Mouse (Mus musculus) stomach, embryonic 16.5 days (tissue): ENCODE data around the gene Vps26a. TPM values are rescaled to one million over a fixed set of nuclear protein-coding genes. Genes with fewer than 3 reads are reported as not detected.
A peak's percentile ranks its signal among the peaks of the same experiment; 100 is the strongest.

Source experiments
- ATAC-seq: fragments of 200-750 bp; cut with Nextera tagmentation; 2 replicates; pipeline ENCODE4 v1.8.0; 2017; ENCODE audit warnings: moderate number of reproducible peaks, moderate TSS enrichment; ENCODE audit not compliant: insufficient read depth, low FRiP score
- H3K27ac ChIP-seq: fragments of 300-500 bp; sonication (generic); 2 replicates; pipeline ENCODE4 v1.5.1; 2014; ENCODE audit warnings: low read length
- H3K27me3 ChIP-seq: fragments of 300-500 bp; sonication (generic); 2 replicates; pipeline ENCODE4 v1.6.1; 2014; ENCODE audit warnings: low read length, control low read depth, mixed read lengths; ENCODE audit not compliant: control insufficient read depth, insufficient read depth
- H3K36me3 ChIP-seq: fragments of 300-500 bp; sonication (generic); 2 replicates; pipeline ENCODE4 v1.6.1; 2014; ENCODE audit warnings: low read length; ENCODE audit not compliant: control insufficient read depth, insufficient read depth
- H3K4me1 ChIP-seq: fragments of 300-500 bp; sonication (generic); 2 replicates; pipeline ENCODE4 v1.6.1; 2014; ENCODE audit warnings: low read length, control low read depth, mixed read lengths; ENCODE audit not compliant: control insufficient read depth, insufficient read depth
- H3K4me2 ChIP-seq: fragments of 300-500 bp; sonication (generic); 2 replicates; pipeline ENCODE4 v1.6.1; 2014; ENCODE audit warnings: low read depth, low read length, mixed read lengths
- H3K4me3 ChIP-seq: fragments of 300-500 bp; sonication (generic); replicated peaks from 2 replicates; pipeline ENCODE4 v1.5.1; 2014; ENCODE audit warnings: mild to moderate bottlenecking, low read length
- H3K9ac ChIP-seq: fragments of 300-500 bp; sonication (generic); 2 replicates; pipeline ENCODE4 v1.6.1; 2014; ENCODE audit warnings: low read length
- H3K9me3 ChIP-seq: fragments of 300-500 bp; sonication (generic); replicated peaks from 2 replicates; pipeline ENCODE4 v1.6.1; 2016; ENCODE audit warnings: low read length, control low read depth; ENCODE audit not compliant: control insufficient read depth
- WGBS: fragments of 180-500 bp; shearing (Covaris S2); extraction: QIAGEN DNeasy Blood & Tissue Kit; methylation state at CpG from one replicate; pipeline ENCODE4 v1.1.7; 2014; 5-methylcytosine and 5-hydroxymethylcytosine counted together
- polyA plus RNA-seq: library from polyadenylated mRNA; unstranded; fragments of >200 nt; fragmentation: Nextera tagmentation; extraction: Ambion mirVana; gene quantifications from 2 replicates; pipeline ENCODE4 v1.2.1, GENCODE M21; 2015

Vps26a gene
- polyA plus RNA-seq, 1 experiment from 2014 or later, result 83.2 TPM

GRCm38 (mm10) chr10:62430427-62430826, 56.2 kb downstream of the Vps26a start:
- Histone ChIP-seq H3K4me3 (no peak overlapping the region), H3K36me3 (peaks cover 31% of the 10 kb centered on the region), H3K9ac (no peak overlapping the region), H3K27me3 (no peaks in the 10 kb centered on the region), H3K27ac (no peak overlapping the region), H3K4me1 (0 out of 2 replicates have a peak, but pooled peaks cover 3% of the 10 kb centered on the region), H3K4me2 (no peak overlapping the region), H3K9me3 (no peaks in the 10 kb centered on the region)
- no peak for ATAC-seq
- 86% methylated on average over 5 of the region's 5 CpGs for WGBS

GRCm38 (mm10) chr10:62425081-62425871, 61.3 kb downstream of the Vps26a start:
- 33% methylated on average over 9 of the region's 9 CpGs for WGBS
- no peak overlapping the region for H3K4me3 ChIP-seq
- H3K9me3 ChIP-seq, result no peaks in the 10 kb centered on the region
- peak overlapping the region; percentile 49 for H3K27ac ChIP-seq
- no peaks in the 10 kb centered on the region for H3K27me3 ChIP-seq
- peaks cover 18% of the 10 kb centered on the region for H3K36me3 ChIP-seq
- H3K9ac ChIP-seq, result no peak overlapping the region
- H3K4me2 ChIP-seq, result no peak overlapping the region
- peak; percentile 35 for ATAC-seq
- H3K4me1 ChIP-seq, result 0 out of 2 replicates have a peak, but pooled peaks cover 5% of the 10 kb centered on the region

GRCm38 (mm10) chr10:62422255-62422654, 64.3 kb downstream of the Vps26a start, which contains the start of gene Hkdc1:
Gene Hkdc1, minus strand, starts transcription at chr10:62422491.
- no peaks in the 10 kb centered on the region for H3K27me3 ChIP-seq
- peak within 1 kb of the TSS; percentile 23 for H3K27ac ChIP-seq
- H3K4me2 ChIP-seq, result peak within 1 kb of the TSS; percentile 31
- 37% methylated on average over 15 of the region's 15 CpGs for WGBS
- peak; percentile 63; the same call in 1 of the 2 replicates for ATAC-seq
- H3K4me1 ChIP-seq, result peaks cover 5% of the 10 kb centered on the region; the same call in 1 of the 2 replicates
- H3K36me3 ChIP-seq, result no peaks in the 10 kb centered on the region
- H3K4me3 ChIP-seq, result peak within 1 kb of the TSS; percentile 19
- H3K9me3 ChIP-seq, result no peaks in the 10 kb centered on the region
- H3K9ac ChIP-seq, result peak within 1 kb of the TSS; percentile 14

- Histone ChIP-seq H3K27ac (peak overlapping the region; percentile 39), H3K36me3 (no peaks in the 10 kb centered on the region), H3K4me2 (peak overlapping the region; percentile 31; the same call in 1 of the 2 replicates), H3K27me3 (no peaks in the 10 kb centered on the region), H3K9me3 (no peaks in the 10 kb centered on the region), H3K4me1 (peaks cover 5% of the 10 kb centered on the region; the same call in 1 of the 2 replicates), H3K4me3 (peak overlapping the region; percentile 19), H3K9ac (peak overlapping the region; percentile 43)
- ATAC-seq, result no peak
- 69% methylated on average over 3 of the region's 3 CpGs for WGBS
Measured at GRCm38 (mm10) chr10:62421127-62421526, 65.5 kb downstream of the Vps26a start.

- 44% methylated on average over 6 of the region's 6 CpGs for WGBS
- no peak overlapping the region; the same call in 1 of the 2 replicates for H3K9ac ChIP-seq
- H3K36me3 ChIP-seq, result no peaks in the 10 kb centered on the region
- 0 out of 2 replicates have a peak overlapping the region, but pooled peaks have one; percentile 31 for H3K4me2 ChIP-seq
- H3K9me3 ChIP-seq, result no peaks in the 10 kb centered on the region
- H3K4me1 ChIP-seq, result peaks cover under 1% of the 10 kb centered on the region; the same call in 1 of the 2 replicates
- peak overlapping the region; percentile 39 for H3K27ac ChIP-seq
- no peaks in the 10 kb centered on the region for H3K27me3 ChIP-seq
- no peak overlapping the region for H3K4me3 ChIP-seq
- no peak for ATAC-seq
Measured at GRCm38 (mm10) chr10:62420399-62420798, 66.2 kb downstream of the Vps26a start.

GRCm38 (mm10) chr10:62419422-62419821, 67.2 kb downstream of the Vps26a start:
- Histone ChIP-seq H3K4me3 (no peak overlapping the region), H3K27me3 (no peaks in the 10 kb centered on the region), H3K27ac (no peak overlapping the region), H3K9me3 (no peaks in the 10 kb centered on the region), H3K4me1 (no peaks in the 10 kb centered on the region; the same call in 1 of the 2 replicates), H3K9ac (no peak overlapping the region), H3K36me3 (no peaks in the 10 kb centered on the region), H3K4me2 (no peak overlapping the region)
- no peak for ATAC-seq
- 74% methylated on average over 5 of the region's 5 CpGs for WGBS

- Histone ChIP-seq H3K9me3 (no peaks in the 10 kb centered on the region), H3K4me3 (no peak overlapping the region), H3K9ac (no peak overlapping the region), H3K36me3 (no peaks in the 10 kb centered on the region), H3K27ac (no peak overlapping the region), H3K4me1 (no peaks in the 10 kb centered on the region; the same call in 1 of the 2 replicates), H3K4me2 (no peak overlapping the region), H3K27me3 (no peaks in the 10 kb centered on the region)
- WGBS, result 63% methylated on average over 7 of the region's 7 CpGs
- no peak for ATAC-seq
Measured at GRCm38 (mm10) chr10:62418831-62419356, 67.7 kb downstream of the Vps26a start.

- Histone ChIP-seq H3K4me2 (no peak overlapping the region), H3K27me3 (no peaks in the 10 kb centered on the region), H3K4me3 (no peak overlapping the region), H3K9me3 (no peaks in the 10 kb centered on the region), H3K27ac (peak overlapping the region; percentile 96), H3K36me3 (no peaks in the 10 kb centered on the region), H3K4me1 (peaks cover 7% of the 10 kb centered on the region; the same call in 1 of the 2 replicates), H3K9ac (no peak overlapping the region)
- 17% methylated on average over 4 of the region's 4 CpGs for WGBS
- peak; percentile 79 for ATAC-seq
Measured at GRCm38 (mm10) chr10:62413606-62413982, 73.0 kb downstream of the Vps26a start.
